In genomic region chr8:94284204-94284603, GRCm38 (mm10) we compare ENCODE assay signal across 32 mouse cellular contexts. TPM values are rescaled to one million over a fixed set of nuclear protein-coding genes. Genes with fewer than 3 reads are reported as not detected.
A peak's percentile ranks its signal among the peaks of the same experiment; 100 is the strongest.
DNase-seq lines count a peak whose midpoint lies in the region; ATAC-seq and TF ChIP-seq lines count a peak whose summit lies in the region.
"Had no signal": no experiment of that assay in that cellular context is flagged by ENCODE, and none has a peak within 500 bp of the region (broad histone marks: within the 10 kb centered on the region; RNA-seq: fewer than 3 reads in every experiment).

No protein-coding gene starts in this region.

- WGBS in kidney, embryonic 16.5 days = 91% methylated on average over 7 of the region's 7 CpGs
- WGBS in liver, adult 2 months = 60% methylated on average over 7 of the region's 7 CpGs
- WGBS in liver, embryonic 12.5 days (ENCODE audit: insufficient replicate concordance) = 87% methylated on average over 7 of the region's 7 CpGs

- no peaks in the 10 kb centered on the region for H3K27me3 ChIP-seq in kidney, embryonic 16.5 days (ENCODE audit: insufficient read depth, low read length)
- no peaks in the 10 kb centered on the region for H3K27me3 ChIP-seq in liver, adult 2 months (ENCODE audit: control insufficient read depth, insufficient read depth, low read length)
- H3K27me3 ChIP-seq in liver, embryonic 12.5 days (replicated peaks) = no peaks in the 10 kb centered on the region
- H3K27me3 ChIP-seq: CH12.LX; embryonic facial prominence, embryonic 13.5 days; embryonic facial prominence, embryonic 15.5 days; forebrain, embryonic 12.5 days; Patski had no signal

- no peak for TF ChIP-seq POLR2A in liver, adult 2 months (IDR thresholded peaks at IDR 0.05; ENCODE audit: extremely low read depth, insufficient read depth, low read length)

- H3K4me1 ChIP-seq in kidney, embryonic 16.5 days (ENCODE audit: insufficient read depth, low read length) = no peaks in the 10 kb centered on the region
- no peaks in the 10 kb centered on the region for H3K4me1 ChIP-seq in liver, adult 2 months (ENCODE audit: control insufficient read depth, insufficient read depth, low read length)
- peaks cover 17% of the 10 kb centered on the region for H3K4me1 ChIP-seq in liver, embryonic 12.5 days
- H3K4me1 ChIP-seq: embryonic facial prominence, embryonic 15.5 days had no signal

- no peak overlapping the region for H3K9ac ChIP-seq in kidney, embryonic 16.5 days (replicated peaks; ENCODE audit: low read length)
- no peak overlapping the region for H3K9ac ChIP-seq in liver, adult 2 months (ENCODE audit: low read depth, low read length)
- H3K9ac ChIP-seq in liver, embryonic 12.5 days = no peak overlapping the region
- H3K9ac ChIP-seq: embryonic facial prominence, embryonic 13.5 days; embryonic facial prominence, embryonic 15.5 days; forebrain, embryonic 12.5 days had no signal

- no peak overlapping the region for H3K4me2 ChIP-seq in kidney, embryonic 16.5 days (replicated peaks; ENCODE audit: low read depth, low read length)
- H3K4me2 ChIP-seq in liver, embryonic 12.5 days = no peak overlapping the region
- H3K4me2 ChIP-seq: embryonic facial prominence, embryonic 13.5 days; embryonic facial prominence, embryonic 15.5 days; forebrain, embryonic 12.5 days had no signal

- H3K36me3 ChIP-seq in kidney, embryonic 16.5 days (ENCODE audit: insufficient read depth, low read length) = no peaks in the 10 kb centered on the region
- no peaks in the 10 kb centered on the region for H3K36me3 ChIP-seq in liver, adult 2 months (ENCODE audit: control insufficient read depth, insufficient read depth, low read length)
- peaks cover 5% of the 10 kb centered on the region; the same call in 1 of the 2 replicates for H3K36me3 ChIP-seq in liver, embryonic 12.5 days
- H3K36me3 ChIP-seq: embryonic facial prominence, embryonic 13.5 days; embryonic facial prominence, embryonic 15.5 days; forebrain, embryonic 12.5 days had no signal

- no peak overlapping the region for H3K4me3 ChIP-seq in kidney, embryonic 16.5 days (ENCODE audit: low read length)
- H3K4me3 ChIP-seq in liver, adult 2 months (ENCODE audit: insufficient read depth, low read depth, low read length) = no peak overlapping the region
- no peak overlapping the region for H3K4me3 ChIP-seq in liver, embryonic 12.5 days
- H3K4me3 ChIP-seq: embryonic facial prominence, embryonic 13.5 days; embryonic facial prominence, embryonic 15.5 days; erythroblast, embryonic 14.5 days; forebrain, embryonic 10.5 days; forebrain, embryonic 12.5 days had no signal

- no peak for TF ChIP-seq CTCF in liver, adult 2 months (IDR thresholded peaks at IDR 0.05; ENCODE audit: low read depth, low read length)

- no peaks in the 10 kb centered on the region; the same call in 1 of the 2 replicates for H3K79me2 ChIP-seq in liver, adult 2 months (ENCODE audit: control insufficient read depth, insufficient read depth, low read length)

- DNase-seq in heart, adult 11 months = peak; percentile 40
- DNase-seq in heart, postnatal 36 days = no peak
- DNase-seq in kidney, adult 8-10 months = peak; percentile 33 to 43
- no peak for DNase-seq in kidney, adult 18-20 months
- peak; percentile 24 to 44 for DNase-seq in kidney, postnatal 25 days
- peak; percentile 39 for DNase-seq in liver, adult 2 months (ENCODE audit: extremely low read depth, low read depth, low spot score)
- DNase-seq: adrenal gland, adult 2 months; adrenal gland, postnatal 10 days; adrenal gland, postnatal 25 days; B cell, adult 2 months; cerebellum, adult 11 months; cerebellum, adult 18-20 months; cerebellum, adult 8-10 months; cerebellum, adult 9-11 months; cerebellum, postnatal 14 days; cerebellum, postnatal 36 days; embryo, embryonic 11 days had no signal

- no peak overlapping the region for H3K27ac ChIP-seq in kidney, embryonic 16.5 days (ENCODE audit: low read length)
- no peak overlapping the region for H3K27ac ChIP-seq in liver, adult 2 months (replicated peaks; ENCODE audit: insufficient read depth, low read depth, low read length)
- H3K27ac ChIP-seq in liver, embryonic 12.5 days = no peak overlapping the region
- H3K27ac ChIP-seq: embryonic facial prominence, embryonic 13.5 days; embryonic facial prominence, embryonic 15.5 days; forebrain, embryonic 10.5 days; forebrain, embryonic 12.5 days had no signal

- no peak for ATAC-seq in kidney, embryonic 16.5 days (ENCODE audit: low FRiP score, low TSS enrichment)
- no peak for ATAC-seq in liver, embryonic 12.5 days
- ATAC-seq: activated CD4-positive, CD25-positive, alpha-beta regulatory T cell, adult 4 months; CD4-positive, CD25-positive, alpha-beta regulatory T cell, adult 4 months; forebrain, embryonic 14.5 days; Patski had no signal

- no peaks in the 10 kb centered on the region for H3K9me3 ChIP-seq in kidney, embryonic 16.5 days (ENCODE audit: low read length)
- no peaks in the 10 kb centered on the region for H3K9me3 ChIP-seq in liver, embryonic 12.5 days (replicated peaks)
- H3K9me3 ChIP-seq: embryonic facial prominence, embryonic 13.5 days; embryonic facial prominence, embryonic 15.5 days; forebrain, embryonic 10.5 days; forebrain, embryonic 12.5 days; G1E had no signal

- intact Hi-C loops in heart, postnatal 36 days (cut with DNase I) = no loop called here

RNA-seq across cellular contexts. Expression of gene Slc12a3, which starts 44.8 kb away (rescaled TPM):
- under 1 TPM; 0.33 to 0.38 TPM for total RNA-seq in heart, postnatal 36 days (2021)
- polyA plus RNA-seq in kidney, embryonic 16.5 days (2015; fragmentation: Nextera tagmentation; extraction: Ambion mirVana) = 14.5 and 16.6 TPM in 2 replicates
- total RNA-seq in liver, adult 2 months (2014; rRNA removed) = 0.18 and 0.47 TPM in 2 replicates
- polyA plus RNA-seq in liver, adult 2 months (2012; rRNA removed) = 0.04 and 0.05 TPM in 2 replicates
- polyA plus RNA-seq in liver, embryonic 12.5 days (2016; fragmentation: Nextera tagmentation; extraction: Ambion mirVana) = not detected in 2 replicates
- total RNA-seq: common myeloid progenitor, adult 5-6 weeks had no signal
- polyA plus RNA-seq: activated CD4-positive, CD25-positive, alpha-beta regulatory T cell, adult 4 months; adrenal gland, adult 2 months; embryonic facial prominence, embryonic 11.5 days; erythroblast, embryonic 14.5 days; forebrain, embryonic 10.5 days; forebrain, embryonic 12.5 days; forebrain, embryonic 14.5 days; G1E had no signal

Comparison
In these comparisons a context has a peak if more than half of its experiments do, and no peak if none do; other contexts are left out.
1. DNase-seq: peak in heart, adult 11 months (single experiment), kidney, adult 8-10 months (2 of 2), kidney, postnatal 25 days (2 of 2) and liver, adult 2 months (single experiment); none in heart, postnatal 36 days (0 of 2) and kidney, adult 18-20 months (single experiment).
2. RNA of gene Slc12a3, which starts 44.8 kb away (polyA plus RNA-seq): 14.5 to 16.6 TPM in kidney, embryonic 16.5 days; 0.04 to 0.05 TPM in liver, adult 2 months and not detected in liver, embryonic 12.5 days; every median in the first group is over 10 times any median in the second.